Mouse (Mus musculus) inflammation-experienced regulatory T-cells (primary cell): Measurements from ENCODE around the gene Ctbp1. TPM values are rescaled to one million over a fixed set of nuclear protein-coding genes. Genes with fewer than 3 reads are reported as not detected.

Experiments
- polyA plus RNA-seq, 2 experiments: library from polyadenylated mRNA; unstranded; fragments of 100-300 nt; shearing (Covaris generic); gene quantifications; one replicate each; pipeline ENCODE4 v1.2.1; 2017

The Ctbp1 gene
- 100 to 1,000 TPM; 224 to 270 TPM for polyA plus RNA-seq

GRCm38 (mm10) chr5:33274953-33275454, at the start of gene Ctbp1:
Gene Ctbp1 (minus strand): TSS chr5:33274994.

DNA sequence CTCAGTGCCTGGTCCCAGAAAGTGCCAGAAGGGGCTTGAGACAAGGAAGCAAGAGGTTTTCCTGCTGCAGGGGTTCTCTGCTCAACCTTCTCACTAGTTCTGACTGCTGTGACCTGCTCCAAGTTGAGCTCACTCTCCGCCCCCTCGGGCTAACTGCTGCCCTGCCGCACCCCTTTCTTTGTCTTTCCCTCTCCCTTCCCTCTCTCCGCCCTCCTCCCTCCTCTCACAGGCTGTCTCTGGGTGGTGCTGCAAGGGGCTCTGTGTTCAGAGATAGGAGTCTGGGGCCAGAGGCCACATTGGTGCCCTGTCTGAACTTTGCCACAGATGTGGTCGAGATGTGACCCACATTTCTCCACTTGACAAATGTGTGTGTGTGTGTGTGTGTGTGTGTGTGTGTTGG, 56.7 kb downstream of the Ctbp1 start, which contains the start of gene Spon2:
Gene Spon2 (minus strand): TSS at position 375 of the 400 bp plus-strand sequence.

Other genes starting within 250 kb of the Ctbp1 start
- under 1 TPM; 0.55 to 0.60 TPM for gene Slc5a1, start 170.8 kb downstream of the Ctbp1 start, polyA plus RNA-seq
- 1 to 10 TPM in 1 of 2 experiments, not detected in 1; 1.7 TPM for gene Spon2, start 56.5 kb downstream of the Ctbp1 start, polyA plus RNA-seq
- gene Maea, start 60.5 kb upstream of the Ctbp1 start, polyA plus RNA-seq: 100 to 1,000 TPM in 1 of 2 experiments, 10 to 100 TPM in 1; 94.2 to 120 TPM
- gene Uvssa, start 103.6 kb upstream of the Ctbp1 start, polyA plus RNA-seq: 10 to 100 TPM; 12.1 to 16.0 TPM
- not detected for gene Nkx1-1, start 159.0 kb upstream of the Ctbp1 start, polyA plus RNA-seq